Mouse (Mus musculus) liver, embryonic 13.5 days (tissue): Measurements from ENCODE around the gene 9930104L06Rik. TPM values are rescaled to one million over a fixed set of nuclear protein-coding genes. Genes with fewer than 3 reads are reported as not detected.

Experiments used
- ATAC-seq: fragments of 200-750 bp; cut with Nextera tagmentation; 2 replicates; pipeline ENCODE4 v1.8.0; 2017; ENCODE audit warnings: low read depth, mild to moderate bottlenecking, moderate number of reproducible peaks, moderate library complexity
- DNase-seq: peaks from one replicate; pipeline ENCODE4 v3.0.0; 2022
- H3K27ac ChIP-seq: fragments of 300-500 bp; sonication (generic); 2 replicates; pipeline ENCODE4 v1.5.1; 2015; ENCODE audit warnings: moderate library complexity, mild to moderate bottlenecking, inconsistent platforms
- H3K27me3 ChIP-seq: fragments of 300-500 bp; sonication (generic); 2 replicates; pipeline ENCODE4 v1.6.1; 2015; ENCODE audit warnings: mild to moderate bottlenecking, inconsistent platforms
- H3K36me3 ChIP-seq: fragments of 300-500 bp; sonication (generic); 2 replicates; pipeline ENCODE4 v1.6.1; 2015; ENCODE audit warnings: mild to moderate bottlenecking, inconsistent platforms
- H3K4me1 ChIP-seq: fragments of 300-500 bp; sonication (generic); replicated peaks from 2 replicates; pipeline ENCODE4 v1.6.1; 2015; ENCODE audit warnings: inconsistent platforms
- H3K4me2 ChIP-seq: fragments of 300-500 bp; sonication (generic); 2 replicates; pipeline ENCODE4 v1.6.1; 2015; ENCODE audit warnings: inconsistent platforms, mild to moderate bottlenecking, moderate library complexity
- H3K4me3 ChIP-seq: fragments of 300-500 bp; sonication (generic); replicated peaks from 2 replicates; pipeline ENCODE4 v1.5.1; 2015; ENCODE audit warnings: mild to moderate bottlenecking, inconsistent platforms
- H3K9ac ChIP-seq: fragments of 300-500 bp; sonication (generic); 2 replicates; pipeline ENCODE4 v1.6.1; 2015; ENCODE audit warnings: mild to moderate bottlenecking, inconsistent platforms
- H3K9me3 ChIP-seq: fragments of 300-500 bp; sonication (generic); replicated peaks from 2 replicates; pipeline ENCODE4 v1.6.1; 2016; ENCODE audit warnings: inconsistent platforms
- WGBS: fragments of 180-500 bp; shearing (Covaris S2); methylation state at CpG from one replicate; pipeline ENCODE4 v1.1.7; 2015; ENCODE audit not compliant: insufficient replicate concordance; 5-methylcytosine and 5-hydroxymethylcytosine counted together
- polyA plus RNA-seq: library from polyadenylated mRNA; unstranded; fragments of >200 nt; fragmentation: Nextera tagmentation; extraction: Ambion mirVana; gene quantifications from 2 replicates; pipeline ENCODE4 v1.2.1, GENCODE M21; 2015

9930104L06Rik gene
- polyA plus RNA-seq, 1 experiment from 2014 or later, result 6.6 TPM

DNA sequence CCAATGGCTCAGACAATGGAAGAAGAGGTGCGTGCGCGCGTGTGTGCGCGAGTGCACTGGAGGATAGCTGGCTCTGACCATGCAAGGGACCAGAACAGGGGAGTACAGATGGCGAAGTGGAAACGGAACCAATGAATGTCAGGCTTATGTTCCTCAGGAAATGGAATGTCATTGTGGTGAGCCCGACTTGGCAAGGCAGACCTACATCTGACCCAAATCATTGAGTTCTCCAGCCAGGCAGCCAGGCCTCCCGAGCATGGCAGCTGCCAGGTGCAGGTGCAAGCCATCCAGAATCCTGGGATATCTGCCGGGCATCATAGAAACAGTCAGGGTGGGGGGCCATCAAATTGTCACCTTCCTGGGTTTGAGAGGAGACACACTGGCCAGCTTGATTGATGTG, 24.1 kb downstream of the 9930104L06Rik start:
- no peaks in the 10 kb centered on the region for H3K36me3 ChIP-seq
- no peaks in the 10 kb centered on the region for H3K27me3 ChIP-seq
- no peak overlapping the region for H3K27ac ChIP-seq
- no peak overlapping the region for H3K4me3 ChIP-seq
- WGBS, result 59% methylated on average over 11 of the region's 11 CpGs
- no peaks in the 10 kb centered on the region for H3K9me3 ChIP-seq
- no peak overlapping the region for H3K4me2 ChIP-seq
- no peaks in the 10 kb centered on the region; the same call in 1 of the 2 replicates for H3K4me1 ChIP-seq
- no peak for ATAC-seq
- no peak for DNase-seq
- H3K9ac ChIP-seq, result no peak overlapping the region

DNA sequence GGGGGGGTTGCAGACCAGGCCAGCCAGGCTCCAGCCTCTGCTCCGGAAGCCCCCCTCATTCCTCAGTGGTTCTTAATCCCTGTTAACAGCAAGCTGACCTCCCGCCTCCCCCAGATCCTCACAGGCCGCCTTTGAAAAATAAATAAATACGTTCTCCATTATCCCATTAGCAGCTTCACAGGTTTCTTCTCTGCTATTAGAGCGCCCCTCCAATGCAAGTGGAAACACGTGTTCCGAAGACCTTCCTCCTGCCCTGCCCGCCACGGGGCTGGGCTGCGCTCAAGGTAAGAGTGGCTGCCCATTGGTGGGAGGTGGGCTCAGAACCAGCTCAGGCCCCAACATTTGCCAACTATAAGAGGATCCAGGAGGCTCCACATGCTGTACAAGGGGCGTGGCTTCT, 25.7 kb downstream of the 9930104L06Rik start:
- Histone ChIP-seq H3K9me3 (no peaks in the 10 kb centered on the region), H3K9ac (no peak overlapping the region), H3K36me3 (no peaks in the 10 kb centered on the region), H3K27me3 (no peaks in the 10 kb centered on the region), H3K4me3 (no peak overlapping the region), H3K4me1 (no peaks in the 10 kb centered on the region; the same call in 1 of the 2 replicates), H3K27ac (no peak overlapping the region), H3K4me2 (no peak overlapping the region)
- WGBS, result 38% methylated on average over 11 of the region's 11 CpGs
- no peak for DNase-seq
- no peak for ATAC-seq

DNA sequence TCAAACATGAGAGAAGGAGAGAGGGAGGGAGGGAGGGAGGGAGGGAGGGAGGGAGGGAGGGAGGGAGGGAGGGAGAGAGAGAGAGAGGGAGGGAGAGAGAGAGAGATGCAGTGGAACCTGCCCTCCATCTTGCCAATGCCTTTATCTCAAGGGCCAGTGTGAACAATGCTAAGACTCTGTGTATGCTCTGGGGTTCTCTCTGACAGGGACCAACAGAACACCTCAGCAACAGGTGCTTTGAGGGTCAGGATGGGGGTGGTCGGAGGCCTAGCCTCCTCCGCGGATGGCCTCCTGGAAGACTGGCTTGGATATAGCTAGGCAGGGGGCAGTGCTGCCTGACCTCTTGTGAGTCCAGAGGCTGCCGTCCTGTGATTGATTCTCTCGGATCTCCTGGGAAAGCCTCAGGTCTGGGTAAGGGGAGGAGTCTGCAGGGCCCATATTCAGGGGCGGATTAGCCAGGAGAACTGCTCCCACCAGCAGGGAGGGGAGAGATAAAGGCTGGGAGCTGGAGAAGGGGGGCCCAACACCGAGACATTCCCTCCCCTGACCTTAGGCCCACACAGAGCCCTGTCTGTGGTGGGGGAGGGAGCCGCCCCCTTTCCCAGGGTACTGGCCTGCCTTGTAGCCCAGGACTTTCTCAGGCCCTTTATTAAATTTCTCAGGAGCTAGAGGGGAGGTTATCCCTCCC, 28.2 kb downstream of the 9930104L06Rik start:
- H3K9me3 ChIP-seq, result no peaks in the 10 kb centered on the region

DNA sequence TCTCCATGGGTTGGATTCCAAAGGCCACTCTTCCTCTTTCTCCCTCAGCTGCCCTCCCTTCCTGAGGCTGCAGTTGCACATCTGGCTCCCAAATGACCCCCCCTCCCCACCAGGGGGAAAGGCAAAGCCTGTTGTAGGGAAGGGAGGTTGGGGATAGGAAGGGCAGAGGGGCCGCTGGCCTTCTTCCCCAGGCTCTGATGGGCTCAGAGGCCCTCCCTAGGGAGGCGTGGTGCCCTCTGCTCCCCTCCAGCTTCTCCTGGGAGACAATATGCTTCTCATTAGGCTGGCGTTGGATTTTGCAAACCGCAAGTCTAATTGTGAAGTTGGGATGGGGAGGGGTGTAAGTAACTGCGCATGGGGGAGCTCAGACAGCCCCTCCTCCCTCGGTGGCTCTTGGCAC, 31.9 kb downstream of the 9930104L06Rik start:
- no peak for ATAC-seq
- H3K9me3 ChIP-seq, result no peaks in the 10 kb centered on the region
- DNase-seq, result no peak

More for the DNA sequence above, 28.2 kb downstream of the 9930104L06Rik start:
- Histone ChIP-seq H3K36me3 (no peaks in the 10 kb centered on the region), H3K27me3 (no peaks in the 10 kb centered on the region), H3K4me3 (no peak overlapping the region), H3K27ac (no peak overlapping the region), H3K4me1 (no peaks in the 10 kb centered on the region; the same call in 1 of the 2 replicates), H3K9ac (no peak overlapping the region), H3K4me2 (no peak overlapping the region)
- no peak for DNase-seq
- no peak for ATAC-seq
- WGBS, result 32% methylated on average over 8 of the region's 8 CpGs

DNA sequence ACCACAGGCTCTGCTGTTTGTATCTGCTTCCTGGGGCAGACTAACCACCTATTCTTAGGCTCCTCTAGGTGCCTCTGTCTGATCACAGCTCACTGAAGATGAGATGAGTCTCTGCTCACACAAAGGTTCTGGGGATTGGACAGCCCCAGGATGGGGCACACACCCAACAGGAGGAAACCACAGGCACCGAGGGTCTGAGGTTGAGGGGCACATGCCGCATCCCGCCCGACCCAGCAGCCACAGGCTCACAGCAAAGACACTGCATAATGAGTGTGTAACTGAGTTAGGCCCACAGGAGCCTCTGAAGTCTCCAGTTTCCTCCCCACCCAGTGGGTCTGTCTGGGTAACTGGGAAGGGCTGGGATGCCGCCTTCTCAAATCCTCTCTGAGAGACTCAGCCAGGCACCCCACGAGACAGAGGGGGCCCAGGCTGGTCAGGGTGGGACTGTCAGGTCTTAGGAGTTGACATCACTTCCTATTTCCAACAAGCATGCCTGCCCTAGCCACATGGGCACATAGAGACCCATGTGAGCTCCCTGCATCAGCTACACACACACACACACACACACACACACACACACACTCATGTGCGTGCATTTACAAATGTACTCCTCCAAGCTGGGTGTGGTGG, 32.5 kb downstream of the 9930104L06Rik start:
- H3K4me2 ChIP-seq, result no peak overlapping the region
- no peaks in the 10 kb centered on the region; the same call in 1 of the 2 replicates for H3K4me1 ChIP-seq
- no peak overlapping the region for H3K27ac ChIP-seq
- H3K27me3 ChIP-seq, result no peaks in the 10 kb centered on the region
- DNase-seq (no peak), ATAC-seq (no peak)
- 43% methylated on average over 7 of the region's 7 CpGs for WGBS
- H3K9ac ChIP-seq, result no peak overlapping the region
- no peak overlapping the region for H3K4me3 ChIP-seq
- no peaks in the 10 kb centered on the region for H3K9me3 ChIP-seq
- H3K36me3 ChIP-seq, result no peaks in the 10 kb centered on the region

More for the DNA sequence above, 31.9 kb downstream of the 9930104L06Rik start:
- Histone ChIP-seq H3K27ac (no peak overlapping the region), H3K4me1 (no peaks in the 10 kb centered on the region; the same call in 1 of the 2 replicates), H3K36me3 (no peaks in the 10 kb centered on the region), H3K4me2 (no peak overlapping the region), H3K9ac (no peak overlapping the region), H3K4me3 (no peak overlapping the region), H3K27me3 (no peaks in the 10 kb centered on the region)
- 54% methylated on average over 6 of the region's 6 CpGs for WGBS

DNA sequence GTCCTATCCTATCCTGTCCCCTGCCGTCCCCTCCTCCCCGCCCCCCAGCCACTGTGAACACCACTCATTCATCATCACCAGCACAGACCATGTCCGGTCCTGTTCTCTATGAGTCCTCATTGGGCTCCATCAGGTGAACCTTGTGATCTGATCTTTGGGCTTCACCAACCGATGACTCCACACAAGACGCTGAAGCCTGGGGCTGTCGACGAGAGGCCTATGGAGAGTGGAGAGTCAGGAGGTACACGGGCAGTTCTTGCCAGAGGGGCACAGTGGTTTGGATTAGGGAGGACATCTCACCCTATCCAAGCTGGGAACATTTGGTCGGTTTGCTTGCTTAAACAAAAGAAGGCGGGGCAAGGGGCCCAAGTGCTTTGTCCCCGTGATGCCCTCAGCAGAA, 33.3 kb downstream of the 9930104L06Rik start:
- Histone ChIP-seq H3K27me3 (no peaks in the 10 kb centered on the region), H3K4me1 (no peaks in the 10 kb centered on the region; the same call in 1 of the 2 replicates), H3K4me3 (no peak overlapping the region), H3K27ac (no peak overlapping the region), H3K9ac (no peak overlapping the region), H3K36me3 (no peaks in the 10 kb centered on the region), H3K4me2 (no peak overlapping the region), H3K9me3 (no peaks in the 10 kb centered on the region)
- DNase-seq, result no peak
- WGBS, result 62% methylated on average over 11 of the region's 11 CpGs
- ATAC-seq, result no peak

DNA sequence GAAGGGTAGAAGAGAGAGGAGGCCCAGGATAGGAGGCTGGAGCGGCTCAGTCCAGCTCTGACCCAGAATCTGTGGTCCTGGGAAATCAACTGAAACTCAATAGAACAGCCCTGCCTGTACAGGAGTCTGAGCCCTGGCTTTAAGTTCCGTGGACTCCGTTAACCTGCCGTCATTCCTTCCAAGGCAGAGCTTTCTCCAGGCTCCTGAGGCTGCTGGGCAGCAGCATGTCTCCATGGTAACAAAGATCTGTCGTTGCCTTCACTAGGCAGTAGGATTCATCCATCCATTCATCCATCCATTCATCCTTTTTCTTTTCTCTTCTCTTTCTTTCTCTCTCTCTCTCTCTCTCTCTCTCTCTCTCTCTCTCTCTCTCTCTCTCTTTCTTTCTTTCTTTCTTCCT, 33.8 kb downstream of the 9930104L06Rik start:
- DNase-seq, result no peak
- no peak overlapping the region for H3K9ac ChIP-seq
- no peak for ATAC-seq
- 42% methylated on average over 5 of the region's 5 CpGs for WGBS
- H3K9me3 ChIP-seq, result no peaks in the 10 kb centered on the region
- H3K4me2 ChIP-seq, result no peak overlapping the region
- H3K27ac ChIP-seq, result no peak overlapping the region
- no peaks in the 10 kb centered on the region for H3K27me3 ChIP-seq
- no peaks in the 10 kb centered on the region for H3K4me1 ChIP-seq
- H3K36me3 ChIP-seq, result no peaks in the 10 kb centered on the region
- H3K4me3 ChIP-seq, result no peak overlapping the region

DNA sequence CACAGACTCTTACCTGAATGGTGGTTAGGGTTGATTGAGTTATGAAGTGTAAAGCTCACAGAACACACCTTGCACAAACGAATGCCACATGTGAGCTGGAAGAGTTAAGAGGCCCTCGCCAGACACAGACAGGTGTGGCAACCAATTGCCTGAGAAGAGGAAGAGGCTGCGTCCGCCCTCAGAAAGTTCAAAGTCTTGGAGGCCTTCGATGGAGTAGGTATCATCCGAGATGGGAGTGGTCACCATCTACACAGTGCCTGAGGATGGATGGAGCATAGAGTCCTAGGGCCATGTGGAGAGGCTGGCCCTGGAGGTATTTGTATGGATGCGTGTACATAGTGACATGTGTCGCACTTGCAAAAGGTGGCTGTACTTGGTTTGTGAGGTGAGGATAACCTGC, 34.2 kb downstream of the 9930104L06Rik start:
- Histone ChIP-seq H3K27ac (no peak overlapping the region), H3K9me3 (no peaks in the 10 kb centered on the region), H3K4me3 (no peak overlapping the region), H3K9ac (no peak overlapping the region), H3K36me3 (no peaks in the 10 kb centered on the region), H3K4me2 (no peak overlapping the region), H3K4me1 (no peaks in the 10 kb centered on the region), H3K27me3 (no peaks in the 10 kb centered on the region)
- DNase-seq (no peak), ATAC-seq (no peak)
- 61% methylated on average over 8 of the region's 8 CpGs for WGBS

DNA sequence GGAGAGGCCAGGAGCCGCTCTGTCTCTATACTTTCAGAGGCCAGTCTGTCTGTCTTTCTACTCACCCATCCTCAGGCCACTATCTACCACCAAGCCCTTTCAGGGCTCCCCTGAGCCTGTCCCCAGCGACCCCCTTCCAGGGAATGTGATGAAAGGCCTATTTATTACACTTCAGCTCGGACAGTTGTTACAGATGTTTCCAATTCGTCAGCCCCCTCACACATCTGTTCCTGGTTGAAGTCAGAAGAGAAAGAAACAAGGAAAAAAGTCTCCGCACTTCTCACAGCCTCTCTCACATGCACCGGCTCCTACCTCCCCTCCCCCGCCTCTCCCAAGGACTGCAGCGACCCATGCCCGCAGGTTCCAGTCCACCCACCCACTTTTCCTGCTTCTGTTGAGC, 35.5 kb downstream of the 9930104L06Rik start:
- Histone ChIP-seq H3K9ac (no peak overlapping the region), H3K4me2 (no peak overlapping the region), H3K9me3 (no peaks in the 10 kb centered on the region), H3K4me3 (no peak overlapping the region), H3K36me3 (no peaks in the 10 kb centered on the region), H3K4me1 (no peaks in the 10 kb centered on the region), H3K27me3 (no peaks in the 10 kb centered on the region), H3K27ac (no peak overlapping the region)
- no peak for DNase-seq
- ATAC-seq, result no peak
- 47% methylated on average over 9 of the region's 9 CpGs for WGBS

DNA sequence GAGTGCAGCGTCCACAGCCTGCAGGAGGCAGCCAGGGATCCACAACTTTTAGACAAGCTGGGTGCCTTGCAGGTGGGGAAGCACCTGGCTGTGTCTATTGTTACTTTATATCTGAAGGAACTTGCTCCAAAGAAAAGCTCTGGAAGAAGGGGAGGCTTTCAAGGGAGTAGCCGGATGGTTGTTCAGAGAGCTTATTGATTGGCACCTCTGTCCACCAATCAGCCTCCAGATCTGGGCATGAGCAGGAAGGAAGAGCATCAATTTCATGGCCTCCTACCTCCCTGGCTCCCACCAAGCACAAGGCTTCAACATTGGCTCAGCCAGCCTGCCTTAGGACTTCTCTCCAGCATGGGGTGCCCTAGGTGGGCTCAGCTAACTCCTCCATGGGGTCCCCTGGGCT, 36.4 kb downstream of the 9930104L06Rik start:
- Histone ChIP-seq H3K4me2 (no peak overlapping the region), H3K27me3 (no peaks in the 10 kb centered on the region), H3K36me3 (no peaks in the 10 kb centered on the region), H3K27ac (no peak overlapping the region), H3K9me3 (no peaks in the 10 kb centered on the region), H3K4me1 (no peaks in the 10 kb centered on the region), H3K9ac (no peak overlapping the region), H3K4me3 (no peak overlapping the region)
- no peak for DNase-seq
- 56% methylated on average over 2 of the region's 2 CpGs for whole genome bisulfite sequencing
- no peak for ATAC-seq

DNA sequence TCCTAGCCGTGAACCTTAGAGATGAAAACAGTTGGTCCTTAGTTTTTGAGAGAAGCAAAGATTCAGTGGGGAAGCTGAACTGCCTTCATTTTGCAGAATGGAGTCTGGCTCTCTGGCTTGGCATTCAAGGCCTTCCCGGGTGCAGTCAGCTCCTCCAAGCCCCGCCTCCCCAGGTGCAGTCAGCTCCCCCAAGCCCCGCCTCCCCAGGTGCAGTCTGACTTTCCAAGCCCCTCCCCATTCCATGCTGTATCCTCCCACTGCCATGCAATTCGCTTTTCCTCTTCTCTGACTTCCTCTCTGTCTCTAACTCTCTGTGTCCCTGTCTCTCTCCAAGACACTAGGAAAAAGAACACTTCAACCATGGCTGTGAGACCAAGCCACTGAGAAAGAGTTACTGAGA, 41.4 kb downstream of the 9930104L06Rik start:
- ATAC-seq (no peak), DNase-seq (no peak)
- no peaks in the 10 kb centered on the region for H3K4me1 ChIP-seq
- no peaks in the 10 kb centered on the region for H3K36me3 ChIP-seq
- no peak overlapping the region for H3K9ac ChIP-seq
- 16% methylated on average over 5 of the region's 5 CpGs for WGBS
- peaks cover 22% of the 10 kb centered on the region for H3K27me3 ChIP-seq
- no peak overlapping the region for H3K27ac ChIP-seq
- H3K4me3 ChIP-seq, result no peak overlapping the region
- no peak overlapping the region for H3K4me2 ChIP-seq
- no peaks in the 10 kb centered on the region for H3K9me3 ChIP-seq
